Mouse (Mus musculus) CH12.LX (cell line): ENCODE data around the gene Mrps15.

Experiments
- CHD1 ChIP-seq: IDR thresholded peaks from 2 replicates; pipeline ENCODE4 v1.6.1; 2012; ENCODE audit warnings: low read depth, low read length, improper control_type of control experiment, inconsistent platforms
- CTCF ChIP-seq, 2 experiments: IDR thresholded peaks in 1 of 2; conservative IDR thresholded peaks in 1 of 2; 2 replicates each; pipeline ENCODE4 v1.5.1; 2011 to 2012; ENCODE audit warnings: low read depth in 2 of 2, low read length in 2 of 2, improper control_type of control experiment in 1 of 2, inconsistent platforms in 1 of 2, mild to moderate bottlenecking in 1 of 2, moderate library complexity in 1 of 2
- GABPA ChIP-seq: IDR thresholded peaks from 2 replicates; pipeline ENCODE4 v1.6.1; 2012; ENCODE audit warnings: low read depth, low read length, improper control_type of control experiment, inconsistent platforms; ENCODE audit not compliant: insufficient replicate concordance
- MEF2A ChIP-seq: IDR thresholded peaks from 2 replicates; pipeline ENCODE4 v1.6.1; 2014; ENCODE audit warnings: low read depth, mild to moderate bottlenecking, inconsistent platforms, low read length, improper control_type of control experiment, borderline replicate concordance
- MXI1 ChIP-seq: IDR thresholded peaks from 2 replicates; pipeline ENCODE4 v1.6.1; 2011; ENCODE audit warnings: mild to moderate bottlenecking, low read depth, low read length, improper control_type of control experiment
- POLR2A ChIP-seq: IDR thresholded peaks from 2 replicates; pipeline ENCODE4 v1.6.1; 2011; ENCODE audit warnings: low read depth, mild to moderate bottlenecking, improper control_type of control experiment, low read length
- RAD21 ChIP-seq: IDR thresholded peaks from 2 replicates; pipeline ENCODE4 v1.6.1; 2011; ENCODE audit warnings: low read depth, mild to moderate bottlenecking, low read length, improper control_type of control experiment, moderate library complexity
- ZMIZ1 ChIP-seq: IDR thresholded peaks from 2 replicates; pipeline ENCODE4 v1.6.1; 2012; ENCODE audit warnings: low read depth, mild to moderate bottlenecking, inconsistent platforms, low read length, improper control_type of control experiment

DNA sequence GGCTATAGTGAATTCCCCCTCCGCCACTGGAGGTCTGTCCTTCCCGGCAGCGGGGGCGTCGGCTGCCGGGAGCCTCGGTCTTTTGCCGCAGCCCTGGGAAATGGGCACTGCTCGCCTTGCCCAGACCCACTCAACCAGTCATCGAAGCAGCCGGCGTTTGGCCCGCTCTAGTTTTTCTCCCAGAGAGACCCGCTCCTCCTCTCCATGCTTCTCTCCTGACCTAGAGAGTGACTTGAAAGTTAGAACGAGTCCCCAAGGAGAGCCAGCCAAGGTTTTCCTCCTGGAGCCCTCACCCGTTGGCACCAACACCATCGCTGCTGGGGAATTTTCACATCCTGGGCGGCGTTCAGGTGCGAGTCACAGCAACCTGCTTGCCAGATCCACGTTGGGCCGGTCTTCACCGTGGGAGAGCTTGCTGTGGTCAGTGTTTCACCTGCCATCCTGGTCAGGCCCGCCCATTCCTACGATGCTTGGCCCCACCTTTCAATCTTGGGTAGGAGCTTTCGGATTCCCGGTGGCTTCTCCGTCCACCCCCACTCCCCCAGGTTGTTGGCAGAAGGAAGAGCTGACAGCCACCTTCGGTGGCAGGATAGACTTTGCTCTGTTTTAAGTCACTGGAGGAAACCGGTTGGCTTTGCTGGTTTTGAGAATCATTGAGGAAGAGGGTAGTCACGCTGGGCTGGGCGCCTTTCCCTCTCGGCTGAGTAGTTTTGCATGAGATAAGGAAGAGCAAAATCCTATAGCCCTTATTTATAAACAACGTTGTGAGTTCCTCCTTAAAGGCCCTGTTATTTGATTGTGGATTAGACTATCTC is 57.7 kb downstream of the Mrps15 start:
- TF ChIP-seq MXI1 (no peak), CHD1 (no peak), CTCF (conservative IDR thresholded peaks at IDR 0.05 in 1 of 2, IDR thresholded peaks at IDR 0.05 in 1 of 2; ENCODE audit: low read depth in 2 of 2, low read length in 2 of 2) (no peak), POLR2A (no peak), MEF2A (no peak), ZMIZ1 (no peak), RAD21 (no peak), GABPA (no peak)
